Mouse (Mus musculus) limb, embryonic 15.5 days (tissue): ENCODE results near the gene Dclre1b. TPM values are rescaled to one million over a fixed set of nuclear protein-coding genes. Genes with fewer than 3 reads are reported as not detected.
A peak's percentile ranks its signal among the peaks of the same experiment; 100 is the strongest.
"Not testable (repeated sequence)": the region's sequence is repeated elsewhere in the genome, so short reads cannot be mapped to it uniquely, and the experiment has no call there.

Source experiments
- ATAC-seq: fragments of 200-750 bp; cut with Nextera tagmentation; 2 replicates; pipeline ENCODE4 v1.8.0; 2017; ENCODE audit warnings: low read depth, moderate TSS enrichment; ENCODE audit not compliant: insufficient number of reproducible peaks, low FRiP score, low TSS enrichment
- H3K27ac ChIP-seq: fragments of 300-500 bp; sonication (generic); 2 replicates; pipeline ENCODE4 v1.5.1; 2015; ENCODE audit warnings: moderate library complexity, mild to moderate bottlenecking, inconsistent platforms
- H3K27me3 ChIP-seq: fragments of 300-500 bp; sonication (generic); 2 replicates; pipeline ENCODE4 v1.6.1; 2015; ENCODE audit warnings: inconsistent platforms
- H3K36me3 ChIP-seq: fragments of 300-500 bp; sonication (generic); 2 replicates; pipeline ENCODE4 v1.6.1; 2015; ENCODE audit warnings: inconsistent platforms
- H3K4me1 ChIP-seq: fragments of 300-500 bp; sonication (generic); 2 replicates; pipeline ENCODE4 v1.6.1; 2015; ENCODE audit warnings: inconsistent platforms
- H3K4me2 ChIP-seq: fragments of 300-500 bp; sonication (generic); 2 replicates; pipeline ENCODE4 v1.6.1; 2015; ENCODE audit warnings: mild to moderate bottlenecking, inconsistent platforms
- H3K4me3 ChIP-seq: fragments of 300-500 bp; sonication (generic); 2 replicates; pipeline ENCODE4 v1.5.1; 2015; ENCODE audit warnings: mild to moderate bottlenecking, inconsistent platforms
- H3K9ac ChIP-seq: fragments of 300-500 bp; sonication (generic); 2 replicates; pipeline ENCODE4 v1.6.1; 2015; ENCODE audit warnings: inconsistent platforms
- H3K9me3 ChIP-seq: fragments of 300-500 bp; sonication (generic); 2 replicates; pipeline ENCODE4 v1.6.1; 2016; ENCODE audit warnings: inconsistent platforms
- WGBS: fragments of 180-500 bp; shearing (Covaris S2); methylation state at CpG from one replicate; pipeline ENCODE4 v1.1.7; 2015; 5-methylcytosine and 5-hydroxymethylcytosine counted together
- polyA plus RNA-seq: library from polyadenylated mRNA; unstranded; fragments of >200 nt; fragmentation: Nextera tagmentation; extraction: Ambion mirVana; gene quantifications from 2 replicates; pipeline ENCODE4 v1.2.1, GENCODE M21; 2015

Dclre1b gene
- polyA plus RNA-seq, 1 experiment from 2014 or later: 23.2 TPM

DNA sequence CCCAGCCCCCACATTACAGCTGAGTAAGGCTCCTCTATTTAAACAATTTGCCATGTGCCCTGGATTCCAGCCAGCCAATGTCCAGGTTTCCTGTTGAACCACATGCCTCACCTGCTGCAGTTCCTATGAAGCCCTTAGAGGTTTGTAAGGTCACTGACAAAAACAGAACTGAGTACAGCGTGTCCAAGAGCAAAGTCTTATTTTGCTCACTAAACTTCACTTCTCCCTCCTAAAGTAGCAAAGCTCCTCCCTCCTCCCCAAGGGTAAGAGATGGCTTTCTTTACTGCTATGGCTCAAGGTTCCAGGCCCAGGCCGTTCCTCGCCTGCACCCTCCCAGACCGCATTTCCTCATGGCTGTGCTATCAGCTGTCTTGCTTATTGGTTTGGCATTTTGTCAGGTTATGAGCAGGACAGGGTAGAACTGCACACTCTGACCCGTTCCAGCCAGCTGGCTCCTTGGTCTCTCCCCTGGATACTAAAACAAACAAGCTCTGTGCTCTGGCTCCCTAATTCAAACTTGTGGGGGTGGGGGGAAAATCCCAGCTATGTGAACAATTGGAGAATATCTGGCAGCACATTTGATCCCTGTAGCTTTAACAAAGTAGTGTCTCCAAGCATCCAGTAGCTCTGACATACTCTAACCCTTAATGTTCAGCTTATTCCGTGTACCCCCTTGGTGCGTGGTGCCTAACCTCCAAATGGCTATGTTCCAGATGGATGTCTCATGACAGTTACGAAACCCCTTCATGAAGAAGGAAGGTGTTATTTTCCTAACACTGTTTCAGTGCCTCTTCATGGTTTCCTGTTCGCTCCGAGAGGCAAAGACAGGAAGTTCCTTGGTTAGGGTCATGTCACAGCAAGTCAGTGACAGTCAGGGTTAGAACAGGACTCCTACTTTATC, 7.4 kb downstream of the Dclre1b start:
- peak; percentile 78 for ATAC-seq
- Histone ChIP-seq H3K36me3 (peaks cover 25% of the 10 kb centered on the region), H3K4me1 (no peaks in the 10 kb centered on the region), H3K4me3 (no peak overlapping the region), H3K9ac (no peak overlapping the region), H3K4me2 (no peak overlapping the region), H3K27me3 (no peaks in the 10 kb centered on the region), H3K27ac (peak overlapping the region; percentile 58), H3K9me3 (no peaks in the 10 kb centered on the region)
- WGBS: 70% methylated on average over 10 of the region's 10 CpGs

DNA sequence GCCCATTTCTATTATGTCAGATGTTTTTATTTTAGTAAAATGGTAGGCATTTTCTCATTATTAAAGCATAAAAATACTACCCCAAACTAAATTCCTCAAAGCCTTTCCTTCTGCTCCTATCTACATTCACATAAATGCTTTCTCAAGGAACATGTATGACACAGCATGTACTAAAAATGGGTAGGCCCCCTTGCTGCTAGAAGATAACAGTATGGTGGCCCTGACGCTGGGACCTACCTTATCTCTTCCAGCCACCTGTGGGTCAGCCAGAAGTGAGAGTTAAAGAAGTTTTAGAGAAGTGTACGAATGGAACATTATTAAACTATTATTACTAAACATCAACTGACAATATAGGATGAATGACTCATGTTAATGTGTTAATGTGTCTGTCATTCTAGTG, 9.7 kb downstream of the Dclre1b start:
- no peak for ATAC-seq
- Histone ChIP-seq H3K4me2 (no peak overlapping the region), H3K36me3 (peaks cover 18% of the 10 kb centered on the region), H3K27me3 (no peaks in the 10 kb centered on the region), H3K4me1 (no peaks in the 10 kb centered on the region), H3K9ac (no peak overlapping the region), H3K4me3 (no peak overlapping the region), H3K9me3 (no peaks in the 10 kb centered on the region), H3K27ac (no peak overlapping the region)
- 73% methylated on average over 2 of the region's 2 CpGs for whole genome bisulfite sequencing

- no peak overlapping the region for H3K9ac ChIP-seq
- H3K4me2 ChIP-seq: no peak overlapping the region
- no peaks in the 10 kb centered on the region for H3K4me1 ChIP-seq
- no peak overlapping the region for H3K27ac ChIP-seq
- no peak overlapping the region for H3K4me3 ChIP-seq
- H3K27me3 ChIP-seq: no peaks in the 10 kb centered on the region
- WGBS: 58% methylated on average over 2 of the region's 2 CpGs
- no peaks in the 10 kb centered on the region for H3K36me3 ChIP-seq
- no peaks in the 10 kb centered on the region for H3K9me3 ChIP-seq
- ATAC-seq: no peak
Observed at GRCm38 (mm10) chr3:103796389-103796788, 12.9 kb downstream of the Dclre1b start.

DNA sequence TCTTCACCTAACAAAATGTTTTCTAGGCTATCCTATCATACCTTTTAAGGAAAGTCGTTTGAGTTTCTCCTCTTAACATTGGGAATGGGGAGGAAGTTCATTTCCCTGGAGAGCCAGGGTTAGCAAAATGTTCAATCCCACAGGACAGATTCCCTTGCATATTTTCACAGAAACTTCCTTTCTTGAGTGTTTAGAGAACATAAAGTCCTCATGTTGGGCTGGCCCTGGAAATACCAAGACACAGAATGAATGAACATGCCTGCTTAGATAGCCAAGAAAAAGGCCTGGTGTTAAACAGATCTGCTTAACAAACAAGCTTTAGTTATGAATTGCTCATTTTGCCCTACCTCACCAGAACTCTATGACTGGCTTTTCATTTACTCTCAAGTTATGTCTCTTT, 16.7 kb downstream of the Dclre1b start:
- Histone ChIP-seq H3K4me2 (no peak overlapping the region), H3K4me3 (no peak overlapping the region), H3K27ac (no peak overlapping the region), H3K9ac (no peak overlapping the region), H3K27me3 (no peaks in the 10 kb centered on the region), H3K9me3 (no peaks in the 10 kb centered on the region), H3K4me1 (peaks cover 12% of the 10 kb centered on the region; the same call in 1 of the 2 replicates), H3K36me3 (no peaks in the 10 kb centered on the region)
- WGBS: 69% methylated on average over 1 of the region's 1 CpGs
- ATAC-seq: no peak

DNA sequence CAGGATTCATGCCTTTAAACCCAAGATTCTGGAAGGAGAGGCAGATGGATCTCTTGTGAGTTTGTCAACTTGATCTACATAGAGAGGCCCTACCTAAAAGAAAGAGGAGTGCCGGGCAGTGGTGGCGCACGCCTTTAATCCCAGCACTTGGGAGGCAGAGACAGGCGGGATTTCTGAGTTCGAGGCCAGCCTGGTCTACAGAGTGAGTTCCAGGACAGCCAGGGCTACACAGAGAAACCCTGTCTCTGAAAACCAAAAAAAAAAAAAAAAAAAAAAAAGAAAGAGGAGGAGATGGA, 17.2 kb downstream of the Dclre1b start:
- H3K9me3 ChIP-seq, H3K27ac ChIP-seq, H3K36me3 ChIP-seq, ATAC-seq, H3K27me3 ChIP-seq, H3K9ac ChIP-seq: not testable (repeated sequence)
- Histone ChIP-seq H3K4me1 (peaks cover 14% of the 10 kb centered on the region; the same call in 1 of the 2 replicates), H3K4me3 (0 out of 2 replicates have a peak overlapping the region, but pooled peaks have one; percentile 98), H3K4me2 (peak overlapping the region; percentile 65; the same call in 1 of the 2 replicates)
- WGBS: 82% methylated on average over 5 of the region's 5 CpGs

DNA sequence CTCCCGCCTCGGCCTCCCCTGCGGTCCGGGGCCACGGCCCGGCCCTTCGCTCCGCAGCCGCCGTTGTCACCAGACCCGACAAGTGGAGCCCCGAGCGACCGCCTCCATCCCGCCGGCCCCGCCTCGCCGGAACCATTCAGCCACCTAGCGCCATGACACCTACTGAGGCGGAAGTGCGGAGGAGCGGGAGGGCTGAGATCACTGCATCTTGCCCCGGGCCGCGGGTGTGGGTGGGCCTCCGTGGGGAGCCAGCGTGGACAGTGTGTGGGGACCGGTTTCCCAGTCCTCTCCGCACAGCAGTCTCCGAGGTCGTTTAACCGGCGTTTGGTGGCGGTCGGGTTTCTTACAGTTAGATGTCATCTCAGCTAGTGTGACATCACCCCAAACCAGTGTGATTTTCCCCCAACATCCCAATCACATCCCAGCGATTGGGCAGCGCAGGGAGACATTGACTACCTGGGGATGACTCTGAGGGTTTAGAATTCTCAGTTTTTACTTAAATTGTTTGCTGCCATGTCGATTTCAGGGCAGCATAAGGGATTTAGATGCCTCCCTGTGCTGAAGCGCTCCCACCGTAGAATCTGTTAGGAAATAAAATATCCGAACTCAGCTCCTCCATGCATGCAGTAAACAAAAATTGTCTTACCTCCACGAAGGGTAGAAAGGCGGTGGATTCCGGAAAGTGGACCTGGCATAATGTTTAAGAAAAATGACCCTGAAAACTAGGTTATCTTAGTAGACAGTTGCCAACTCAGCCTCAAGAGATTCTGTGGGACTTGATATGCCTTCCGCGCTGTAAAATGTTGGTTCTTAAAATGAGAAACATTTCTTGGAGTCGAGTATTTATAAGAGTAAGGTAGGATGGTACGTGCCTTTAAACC, 17.8 kb downstream of the Dclre1b start, which contains the start of gene Hipk1:
TSS of gene Hipk1 (minus strand) at position 334 of the 881 bp plus-strand sequence.
- WGBS: 11% methylated on average over 38 of the region's 49 CpGs
- peak; percentile 96 for ATAC-seq
- Histone ChIP-seq H3K4me1 (peaks cover 15% of the 10 kb centered on the region; the same call in 1 of the 2 replicates), H3K9ac (peak within 1 kb of the TSS; percentile 91), H3K36me3 (no peaks in the 10 kb centered on the region), H3K27ac (peak within 1 kb of the TSS; percentile 92), H3K4me2 (peak within 1 kb of the TSS; percentile 65), H3K27me3 (no peaks in the 10 kb centered on the region), H3K4me3 (peak within 1 kb of the TSS; percentile 98), H3K9me3 (no peaks in the 10 kb centered on the region)

DNA sequence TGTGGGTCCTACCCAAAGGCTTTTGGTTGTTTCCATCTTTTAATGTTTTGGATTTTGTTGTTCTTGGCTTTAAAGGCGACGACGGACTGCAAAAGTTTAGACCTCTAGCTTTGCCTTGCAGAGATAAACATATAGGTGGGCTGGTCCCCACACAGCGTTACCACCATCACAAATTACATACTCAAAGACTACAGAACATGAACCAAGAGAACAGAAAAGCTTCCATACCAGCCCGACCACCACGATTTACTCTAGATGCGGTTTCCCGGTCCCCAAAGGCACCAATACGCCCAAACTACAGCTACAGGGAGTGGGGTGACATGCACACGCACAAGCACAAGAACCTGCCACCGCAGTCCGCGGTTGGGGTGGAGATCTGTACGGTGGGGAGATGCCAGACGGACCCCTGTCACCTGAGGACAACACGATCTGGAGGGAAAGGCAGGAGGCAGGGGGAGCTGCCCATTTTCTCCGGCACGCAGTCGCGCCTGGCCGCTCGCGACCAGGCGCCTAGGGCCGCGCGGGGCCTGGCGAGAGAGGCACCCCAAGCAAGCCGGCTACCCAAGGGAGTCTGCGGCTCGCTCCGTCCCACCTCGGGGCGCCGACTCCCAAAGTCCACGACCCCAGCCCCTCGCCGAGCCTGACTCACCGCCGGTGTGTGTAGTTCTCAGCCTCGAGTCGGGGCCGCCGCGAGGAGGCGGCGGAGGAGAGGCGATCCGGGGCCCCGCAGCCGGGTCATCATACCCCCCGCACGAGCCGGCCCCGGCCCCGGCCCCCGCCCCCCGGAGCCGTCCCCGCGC, 18.7 kb downstream of the Dclre1b start:
- peak overlapping the region; percentile 91 for H3K9ac ChIP-seq
- H3K4me1 ChIP-seq: peaks cover 18% of the 10 kb centered on the region; the same call in 1 of the 2 replicates
- H3K27me3 ChIP-seq: no peaks in the 10 kb centered on the region
- ATAC-seq: peak; percentile 61
- H3K27ac ChIP-seq: peak overlapping the region; percentile 92
- H3K36me3 ChIP-seq: no peaks in the 10 kb centered on the region
- WGBS: under 1% methylated on average over 59 of the region's 61 CpGs
- peak overlapping the region; percentile 98 for H3K4me3 ChIP-seq
- H3K4me2 ChIP-seq: peak overlapping the region; percentile 65
- H3K9me3 ChIP-seq: no peaks in the 10 kb centered on the region

- Histone ChIP-seq H3K4me2 (peak overlapping the region; percentile 65), H3K36me3 (no peaks in the 10 kb centered on the region), H3K9me3 (no peaks in the 10 kb centered on the region), H3K9ac (peak overlapping the region; percentile 91), H3K4me1 (peaks cover 18% of the 10 kb centered on the region; the same call in 1 of the 2 replicates), H3K27ac (peak overlapping the region; percentile 92), H3K4me3 (peak overlapping the region; percentile 98), H3K27me3 (no peaks in the 10 kb centered on the region)
- WGBS: 2% methylated on average over 14 of the region's 14 CpGs
- no peak for ATAC-seq
Observed at GRCm38 (mm10) chr3:103789891-103790345, 19.3 kb downstream of the Dclre1b start.

- H3K9me3 ChIP-seq: no peaks in the 10 kb centered on the region
- H3K4me2 ChIP-seq: peak overlapping the region; percentile 65; the same call in 1 of the 2 replicates
- no peak overlapping the region for H3K27ac ChIP-seq
- H3K9ac ChIP-seq: no peak overlapping the region
- no peaks in the 10 kb centered on the region for H3K36me3 ChIP-seq
- WGBS: 63% methylated on average over 7 of the region's 7 CpGs
- no peaks in the 10 kb centered on the region for H3K27me3 ChIP-seq
- ATAC-seq: no peak
- H3K4me3 ChIP-seq: no peak overlapping the region
- peaks cover 19% of the 10 kb centered on the region; the same call in 1 of the 2 replicates for H3K4me1 ChIP-seq
Observed at GRCm38 (mm10) chr3:103789096-103789495, 20.1 kb downstream of the Dclre1b start.

- Histone ChIP-seq H3K4me3 (no peak overlapping the region), H3K27me3 (no peaks in the 10 kb centered on the region), H3K9me3 (no peaks in the 10 kb centered on the region), H3K27ac (0 out of 2 replicates have a peak overlapping the region, but pooled peaks have one; percentile 1), H3K36me3 (no peaks in the 10 kb centered on the region), H3K4me2 (no peak overlapping the region), H3K9ac (no peak overlapping the region), H3K4me1 (peaks cover 20% of the 10 kb centered on the region; the same call in 1 of the 2 replicates)
- ATAC-seq: no peak
- WGBS: 63% methylated on average over 7 of the region's 7 CpGs
Observed at GRCm38 (mm10) chr3:103787225-103787624, 22.0 kb downstream of the Dclre1b start.
